Mouse (Mus musculus): ENCODE results near the gene Wipf2.

The Wipf2 gene

DNA sequence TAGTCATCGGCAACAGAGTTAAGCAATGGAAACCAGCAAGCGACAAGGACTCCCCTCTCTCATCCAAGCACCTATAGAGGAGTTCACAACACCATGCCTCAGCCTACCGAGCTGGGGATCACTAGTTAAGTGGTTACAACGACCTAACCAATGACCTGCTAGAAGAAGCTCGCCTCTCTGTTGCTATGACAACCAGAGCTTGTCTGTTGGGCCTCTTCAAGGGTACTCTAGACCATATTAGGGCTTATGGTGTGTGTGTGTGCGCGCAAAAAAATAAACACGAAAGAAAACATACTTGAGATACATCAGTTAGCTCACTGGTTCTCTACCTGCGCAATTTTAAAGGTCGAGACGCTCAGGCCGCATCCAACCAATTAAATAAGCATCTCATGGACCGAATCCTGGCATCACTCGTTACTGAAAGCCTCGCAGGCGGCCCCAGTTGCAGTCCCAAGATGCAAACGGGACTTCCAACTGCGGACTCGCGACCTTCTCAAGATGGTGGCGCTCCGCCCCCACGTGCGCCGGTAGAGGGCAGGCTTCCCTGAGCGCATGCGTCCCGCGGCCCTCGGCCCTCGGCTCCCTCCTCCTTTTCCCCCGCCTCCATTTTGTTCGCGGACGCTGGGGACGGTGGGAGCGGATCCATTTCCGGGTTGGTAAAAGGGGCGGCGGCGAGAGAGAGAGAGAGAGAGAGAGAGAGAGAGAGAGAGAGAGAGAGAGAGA lies at the start of gene Wipf2:
TSS of gene Wipf2 (plus strand) at position 611 of the 723 bp plus-strand sequence.
- in situ Hi-C loops (cut with MboI; ENCODE audit: unreplicated experiment in 2 of 2) = loop anchor here (5.0 kb wide), 1 partner anchor 39 kb away; no protein-coding TSS in a partner anchor

- in situ Hi-C loops (cut with MboI; ENCODE audit: unreplicated experiment in 2 of 2) = no loop called here
Observed at GRCm38 (mm10) chr11:98816706-98817239, 46.7 kb upstream of the Wipf2 start.

- in situ Hi-C loops (cut with MboI; ENCODE audit: unreplicated experiment in 2 of 2) = loop anchor here in 1 of 2 experiments (10.0 kb wide), 1 partner anchor 106 kb away; no protein-coding TSS in a partner anchor
Observed at GRCm38 (mm10) chr11:98820968-98821367, 42.5 kb upstream of the Wipf2 start.

DNA sequence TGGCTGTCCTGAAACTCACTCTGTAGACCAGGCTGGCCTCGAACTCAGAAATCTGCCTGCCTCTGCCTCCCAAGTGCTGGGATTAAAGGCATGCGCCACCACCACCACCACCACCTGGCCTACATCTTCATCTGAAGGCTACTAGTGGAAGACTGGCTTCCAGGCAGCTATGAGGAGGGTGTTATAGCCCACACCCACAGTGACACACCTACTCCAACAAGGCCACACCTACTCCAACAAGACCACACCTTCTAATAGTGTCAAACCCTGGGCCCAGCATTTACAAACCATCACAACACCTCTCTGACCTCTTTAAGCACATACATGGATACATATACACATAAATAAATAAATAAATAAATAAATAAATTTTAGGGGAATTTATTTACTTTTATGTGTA lies 37.4 kb upstream of the Wipf2 start:
- in situ Hi-C loops (cut with MboI; ENCODE audit: unreplicated experiment in 2 of 2) = loop anchor here (5.0 to 10.0 kb wide), 2 partner anchors 34 to 111 kb away; no protein-coding TSS in a partner anchor

- in situ Hi-C loops (cut with MboI; ENCODE audit: unreplicated experiment in 2 of 2) = loop anchor here (5.0 to 10.0 kb wide), 2 partner anchors 36 to 113 kb away; no protein-coding TSS in a partner anchor
Observed at GRCm38 (mm10) chr11:98827877-98828276, 35.6 kb upstream of the Wipf2 start.

GRCm38 (mm10) chr11:98829091-98829775 lies 34.2 kb upstream of the Wipf2 start:
- in situ Hi-C loops (cut with MboI; ENCODE audit: unreplicated experiment in 2 of 2) = loop anchor here (5.0 to 10.0 kb wide), 2 partner anchors 37 to 114 kb away; no protein-coding TSS in a partner anchor

DNA sequence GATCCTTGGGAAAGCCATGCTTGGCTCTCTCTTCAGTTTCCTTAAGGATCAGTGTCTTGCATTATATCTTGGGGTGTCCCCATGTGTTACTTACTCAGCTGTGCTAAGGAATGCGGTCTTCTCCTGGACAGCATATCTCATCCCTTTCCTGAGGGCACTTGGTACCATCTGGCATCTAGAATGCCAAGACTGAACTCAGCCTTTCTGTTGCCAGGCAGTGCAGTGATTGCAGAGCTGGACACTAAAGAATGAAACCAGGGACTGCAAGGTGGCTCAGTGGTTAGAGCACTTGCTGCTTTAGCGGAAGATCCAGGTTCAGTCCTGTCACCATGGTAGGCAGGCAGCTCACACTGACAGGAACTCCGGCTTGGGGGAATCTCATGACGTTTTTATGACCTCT lies 33.6 kb upstream of the Wipf2 start:
- in situ Hi-C loops (cut with MboI; ENCODE audit: unreplicated experiment in 2 of 2) = loop anchor here (5.0 to 10.0 kb wide), 2 partner anchors 38 to 115 kb away; no protein-coding TSS in a partner anchor

DNA sequence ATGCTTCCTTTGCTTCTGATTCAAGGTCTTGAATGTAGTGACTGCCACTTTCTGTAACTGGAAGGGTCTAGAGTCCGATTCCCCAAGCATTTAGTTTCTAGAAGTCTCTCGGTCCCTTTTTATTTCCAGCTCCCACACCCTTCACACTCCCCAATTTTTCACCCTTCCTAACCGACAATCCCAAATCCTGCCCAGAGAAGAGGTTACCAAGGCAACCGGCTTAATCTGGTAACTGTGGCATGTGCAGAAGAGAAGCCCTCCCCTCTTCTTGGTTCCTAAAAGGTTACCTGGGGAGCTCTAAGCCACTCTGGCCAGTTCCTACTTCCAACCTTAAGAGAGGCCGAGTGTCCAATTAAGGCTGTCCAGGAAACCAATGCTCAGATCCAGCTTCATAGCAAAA lies 28.1 kb upstream of the Wipf2 start:
- in situ Hi-C loops (cut with MboI; ENCODE audit: unreplicated experiment in 2 of 2) = no loop called here

DNA sequence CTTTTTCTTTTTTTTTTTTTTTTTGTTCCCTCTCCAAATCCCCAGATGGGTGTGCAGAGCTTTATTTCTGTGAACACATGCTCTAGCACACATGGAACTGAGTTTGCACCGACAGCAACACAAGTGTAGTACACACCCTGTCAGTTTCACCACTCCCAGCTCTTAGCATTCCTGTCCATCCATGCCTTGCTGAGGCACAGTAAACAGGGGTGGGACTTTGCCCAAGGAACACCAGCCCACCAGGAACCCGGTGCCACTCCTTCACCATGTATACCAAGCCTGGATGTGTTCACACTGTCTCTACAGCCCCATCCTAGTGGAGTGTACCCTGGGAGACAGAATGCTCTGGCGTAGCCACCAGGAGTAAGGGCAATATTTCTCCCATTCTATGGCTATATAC lies 27.7 kb upstream of the Wipf2 start:
- in situ Hi-C loops (cut with MboI; ENCODE audit: unreplicated experiment in 2 of 2) = no loop called here

GRCm38 (mm10) chr11:98836128-98836527 lies 27.3 kb upstream of the Wipf2 start:
- in situ Hi-C loops (cut with MboI; ENCODE audit: unreplicated experiment in 2 of 2) = no loop called here

- in situ Hi-C loops (cut with MboI; ENCODE audit: unreplicated experiment in 2 of 2) = no loop called here
Observed at GRCm38 (mm10) chr11:98836651-98837141, 26.7 kb upstream of the Wipf2 start, which contains the start of gene Rapgefl1. Gene Rapgefl1, plus strand, starts transcription at chr11:98836785.

GRCm38 (mm10) chr11:98837231-98837704 lies 26.2 kb upstream of the Wipf2 start:
- in situ Hi-C loops (cut with MboI; ENCODE audit: unreplicated experiment in 2 of 2) = no loop called here

GRCm38 (mm10) chr11:98837917-98838316 lies 25.5 kb upstream of the Wipf2 start:
- in situ Hi-C loops (cut with MboI; ENCODE audit: unreplicated experiment in 2 of 2) = no loop called here

- in situ Hi-C loops (cut with MboI; ENCODE audit: unreplicated experiment in 2 of 2) = no loop called here
Observed at GRCm38 (mm10) chr11:98838512-98838911, 24.9 kb upstream of the Wipf2 start.

DNA sequence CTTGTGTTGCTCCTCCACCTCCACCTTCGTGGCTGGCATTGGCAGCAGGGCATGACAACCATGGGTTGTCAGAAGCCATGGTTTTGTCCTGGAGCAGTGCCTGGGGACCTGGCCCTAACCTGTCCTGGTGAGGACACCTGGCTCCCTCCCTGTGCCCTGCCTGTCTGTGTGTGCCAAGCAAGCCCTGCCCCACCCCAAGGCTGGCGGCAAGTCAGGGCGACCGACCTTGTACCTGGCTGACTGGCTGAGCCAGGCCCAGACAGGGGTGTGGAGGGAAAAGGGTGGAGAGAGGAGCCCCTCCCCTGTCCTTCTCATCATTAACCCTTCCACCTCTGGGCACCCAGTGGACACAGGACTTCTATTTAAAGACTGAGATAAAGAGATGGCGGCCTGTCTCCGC lies 24.0 kb upstream of the Wipf2 start:
- in situ Hi-C loops (cut with MboI; ENCODE audit: unreplicated experiment in 2 of 2) = no loop called here

DNA sequence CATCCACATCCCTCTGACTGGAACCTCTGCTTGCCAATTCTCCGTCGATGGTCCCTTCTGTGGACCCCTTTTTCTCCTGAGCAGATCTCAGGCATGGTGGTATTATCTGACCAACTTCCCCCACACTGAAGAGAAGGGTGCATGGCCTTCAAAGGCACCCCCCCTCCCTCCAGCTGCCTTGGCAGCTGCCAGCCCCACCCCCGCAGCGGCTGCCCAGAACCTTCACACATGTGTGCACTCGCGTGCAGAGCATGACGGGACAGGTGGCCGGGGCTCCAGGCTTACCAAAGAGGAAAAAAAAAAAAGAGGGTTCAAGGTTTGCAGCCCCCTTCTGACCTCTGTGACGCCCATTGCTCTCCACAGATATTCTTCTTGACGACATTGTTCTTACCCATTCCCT lies 23.5 kb upstream of the Wipf2 start:
- in situ Hi-C loops (cut with MboI; ENCODE audit: unreplicated experiment in 2 of 2) = no loop called here

- in situ Hi-C loops (cut with MboI; ENCODE audit: unreplicated experiment in 2 of 2) = no loop called here
Observed at GRCm38 (mm10) chr11:98846016-98846415, 17.4 kb upstream of the Wipf2 start.

DNA sequence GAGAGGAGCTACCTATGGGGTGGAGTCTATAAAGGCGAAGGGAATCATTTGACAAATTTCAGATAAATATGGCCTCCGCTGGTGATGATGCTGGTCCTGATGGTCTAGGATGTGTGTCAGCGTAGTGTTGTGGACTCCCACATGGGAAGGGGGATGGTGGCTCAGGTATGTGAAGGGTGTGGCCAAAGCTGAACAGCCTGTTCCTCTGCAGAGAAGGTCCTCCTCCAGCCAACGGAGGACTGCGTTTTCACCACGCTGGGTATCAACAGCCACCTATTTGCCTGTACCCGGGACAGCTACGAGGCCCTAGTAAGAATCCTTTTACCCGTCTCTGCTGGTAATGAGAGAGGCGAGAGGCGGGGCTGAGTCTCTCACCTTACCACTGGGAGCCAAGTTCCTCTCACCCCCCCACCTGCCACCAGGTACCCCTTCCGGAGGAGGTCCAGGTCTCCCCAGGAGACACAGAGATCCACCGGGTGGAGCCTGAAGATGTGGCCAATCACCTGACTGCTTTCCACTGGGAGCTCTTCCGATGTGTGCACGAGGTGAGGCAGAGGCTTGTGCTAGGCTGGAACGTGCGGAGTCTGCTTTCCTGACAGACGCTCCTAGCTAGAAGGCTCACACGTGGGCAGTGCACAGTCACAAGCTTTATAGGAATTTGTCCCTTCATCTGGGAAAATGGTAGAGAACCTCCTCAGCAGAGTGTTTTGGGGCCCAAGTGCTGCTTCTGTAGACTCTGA lies 16.4 kb upstream of the Wipf2 start:
- in situ Hi-C loops (cut with MboI; ENCODE audit: unreplicated experiment in 2 of 2) = no loop called here

GRCm38 (mm10) chr11:98849196-98849894 lies 14.1 kb upstream of the Wipf2 start:
- in situ Hi-C loops (cut with MboI; ENCODE audit: unreplicated experiment in 2 of 2) = no loop called here
